Mouse (Mus musculus): Measurements from ENCODE around the gene Malsu1. TPM values are rescaled to one million over a fixed set of nuclear protein-coding genes. Genes with fewer than 3 reads are reported as not detected.

The Malsu1 gene
- total RNA-seq (2021), result 10 to 100 TPM; 24.5 to 34.2 TPM
- long read RNA-seq, transcript Malsu1-203 (4 exons, 2,819 nt), result major isoform, 17 of 34 reads
- long read RNA-seq, transcript Malsu1-202 (3 exons, 2,587 nt), result minor isoform, 10 of 34 reads
- long read RNA-seq, partial matches to known transcripts, result 3 of 34 reads
- long read RNA-seq, other reads (novel, unspliced or antisense), result 4 of 34 reads

DNA sequence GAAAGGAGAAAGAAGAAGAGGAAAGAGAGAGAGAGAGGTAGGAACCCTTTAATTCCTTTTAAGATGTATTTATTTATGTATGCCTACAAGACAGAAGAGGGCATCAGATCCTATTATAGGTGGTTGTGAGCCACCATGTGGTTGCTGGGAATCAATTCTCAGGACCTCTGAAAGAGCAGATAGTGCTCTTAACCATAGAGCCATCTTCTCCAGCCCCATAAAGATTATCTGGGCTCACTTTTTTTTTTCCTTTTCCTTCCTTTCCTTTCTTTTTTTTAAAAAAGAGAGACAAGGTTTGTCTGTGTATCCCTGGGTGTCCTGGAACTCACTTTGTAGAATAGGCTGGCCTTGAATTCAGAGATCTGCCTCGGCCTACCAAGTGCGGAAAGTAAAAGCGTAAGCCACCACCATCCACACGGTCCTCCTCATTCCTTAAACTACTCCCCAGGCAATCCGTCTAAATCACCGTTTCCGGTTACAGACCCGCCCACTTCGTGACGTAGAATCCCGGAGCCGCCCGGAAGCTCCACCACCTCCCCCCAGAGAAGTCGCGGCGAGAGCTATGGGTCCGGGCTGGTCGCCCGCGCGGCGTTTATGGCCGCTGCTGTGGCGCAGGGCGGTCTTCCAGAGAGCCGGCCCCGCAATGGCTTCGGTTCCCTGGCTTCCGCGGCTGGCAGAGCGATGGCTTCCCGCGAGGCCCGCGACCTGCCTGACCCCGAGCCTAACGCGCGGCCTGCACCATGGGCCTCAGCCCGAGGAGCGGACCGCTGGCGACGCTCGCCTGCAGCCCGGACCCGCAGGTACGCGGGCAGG, at the start of gene Malsu1:
TSS of gene Malsu1 (plus strand) at position 492 of the 813 bp plus-strand sequence.
- peak; percentile 94 to 95 for DNase-seq (ENCODE audit: low spot score in 2 of 2)

DNA sequence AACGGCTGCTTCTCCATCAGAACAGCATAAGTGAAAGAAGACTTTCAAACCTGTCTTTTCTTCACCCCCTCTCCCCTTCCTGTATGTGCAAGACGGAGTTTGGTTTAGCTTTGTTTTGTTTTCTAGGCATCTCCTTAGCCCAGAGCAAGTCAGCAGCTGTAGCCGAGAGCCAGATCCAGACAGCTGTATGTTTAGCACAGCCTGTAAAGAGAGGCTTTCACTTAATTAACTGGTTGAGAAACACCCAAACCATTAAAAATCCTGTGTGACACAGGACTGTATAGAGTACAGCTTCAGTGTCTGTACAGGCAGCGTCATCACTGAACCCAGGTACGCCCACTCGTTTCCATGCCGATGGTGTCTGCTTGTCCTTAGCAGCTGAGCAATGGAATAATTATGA, 48.3 kb upstream of the Malsu1 start:
- no peak for DNase-seq (ENCODE audit: low spot score in 2 of 2)

DNA sequence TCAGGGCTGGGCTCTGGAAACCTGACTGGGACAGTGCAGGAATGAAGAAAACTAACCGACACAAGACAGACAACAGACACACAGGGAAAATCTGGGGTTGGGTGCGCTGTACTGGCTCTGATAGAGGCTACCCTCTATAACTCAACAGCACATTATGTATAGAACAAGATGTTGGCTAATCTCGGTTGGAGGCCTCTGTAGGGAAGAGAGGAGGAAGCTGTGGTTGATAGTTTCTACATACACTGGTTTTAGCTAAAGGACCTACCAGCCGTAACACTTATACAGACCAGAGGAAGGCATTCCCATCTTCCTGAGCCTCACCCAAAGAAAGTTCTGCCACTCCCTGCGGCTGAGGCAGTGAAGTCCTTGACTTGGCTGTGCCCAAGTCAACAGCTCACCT, 47.1 kb upstream of the Malsu1 start:
- DNase-seq (ENCODE audit: low spot score in 2 of 2), result no peak

DNA sequence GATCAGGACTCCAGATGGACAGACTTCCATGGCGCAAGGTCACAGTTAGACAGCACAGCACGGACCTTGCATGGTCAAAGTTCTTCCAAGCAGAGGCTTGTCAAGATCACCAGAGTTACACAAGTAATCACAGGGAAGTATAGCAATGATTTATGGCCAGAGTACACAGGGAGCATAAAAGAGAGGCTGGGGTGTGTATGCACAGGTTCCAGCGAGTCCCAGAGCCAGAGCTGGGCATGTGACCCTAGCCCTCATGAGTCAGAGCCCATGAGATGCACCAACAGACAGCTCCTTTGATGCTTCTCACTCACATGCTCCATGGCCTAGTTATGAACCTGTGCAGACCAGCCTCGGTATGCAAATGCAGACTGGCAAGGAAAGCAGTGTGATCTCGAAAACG, 45.6 kb upstream of the Malsu1 start:
- no peak for DNase-seq (ENCODE audit: low spot score in 2 of 2)

DNA sequence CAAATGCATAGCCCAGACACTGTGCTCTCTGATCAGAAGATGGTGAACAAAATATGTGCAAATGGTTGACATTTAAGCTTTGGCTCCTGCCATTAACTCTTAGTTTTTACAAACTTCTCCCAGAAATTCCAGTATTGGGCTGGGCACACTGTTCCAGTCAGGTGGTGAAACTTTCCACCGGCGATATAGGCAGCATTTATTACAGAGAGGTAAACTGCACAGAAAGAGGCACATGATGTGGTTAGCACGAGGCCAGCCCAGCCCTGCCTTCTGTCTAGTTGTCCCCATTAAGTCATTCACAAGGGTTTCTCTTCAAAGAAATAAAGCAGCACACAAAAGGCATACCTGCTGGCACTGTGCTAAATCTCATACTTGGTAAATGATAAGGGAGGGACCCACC, 44.9 kb upstream of the Malsu1 start:
- no peak for DNase-seq (ENCODE audit: low spot score in 2 of 2)

DNA sequence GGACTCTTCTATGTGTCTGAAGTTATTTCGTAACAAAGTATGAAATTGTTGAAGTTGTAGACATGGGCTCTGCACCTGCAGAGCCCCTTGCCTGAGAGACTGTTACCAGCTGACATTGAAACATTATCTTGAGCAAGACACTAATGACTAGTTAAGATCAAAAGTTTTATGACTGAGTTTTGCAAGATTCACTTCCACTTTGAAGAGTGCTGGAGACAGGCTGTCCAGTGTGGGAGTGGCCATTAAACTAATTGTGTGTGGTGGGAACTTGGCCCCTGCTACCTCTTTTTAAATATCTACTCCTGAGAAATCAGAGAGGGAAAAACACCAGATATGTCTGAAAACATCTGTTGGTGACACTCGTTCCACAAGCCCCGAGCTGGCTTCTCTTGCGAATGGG, 42.4 kb upstream of the Malsu1 start:
- no peak for DNase-seq (ENCODE audit: low spot score in 2 of 2)

DNA sequence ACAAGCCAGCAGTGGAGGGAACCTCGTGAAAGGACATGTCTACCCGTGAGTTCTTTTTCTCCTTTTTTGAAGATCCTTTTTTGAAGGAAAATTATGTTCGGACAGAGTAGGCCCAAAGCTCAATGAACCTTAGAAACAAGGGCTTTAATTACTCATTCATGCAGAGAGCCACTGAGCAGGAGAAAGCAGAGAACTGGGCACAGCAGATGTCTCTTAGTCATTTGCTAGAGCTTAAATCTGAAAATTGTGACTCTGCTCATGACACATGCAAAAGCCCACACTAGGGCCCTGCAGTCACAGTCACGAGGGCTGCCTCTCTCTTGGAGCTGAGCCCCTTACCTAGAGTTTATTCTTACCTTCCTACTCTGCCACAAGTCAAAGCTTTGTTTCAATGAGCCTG, 40.8 kb upstream of the Malsu1 start:
- DNase-seq (ENCODE audit: low spot score in 2 of 2), result no peak

DNA sequence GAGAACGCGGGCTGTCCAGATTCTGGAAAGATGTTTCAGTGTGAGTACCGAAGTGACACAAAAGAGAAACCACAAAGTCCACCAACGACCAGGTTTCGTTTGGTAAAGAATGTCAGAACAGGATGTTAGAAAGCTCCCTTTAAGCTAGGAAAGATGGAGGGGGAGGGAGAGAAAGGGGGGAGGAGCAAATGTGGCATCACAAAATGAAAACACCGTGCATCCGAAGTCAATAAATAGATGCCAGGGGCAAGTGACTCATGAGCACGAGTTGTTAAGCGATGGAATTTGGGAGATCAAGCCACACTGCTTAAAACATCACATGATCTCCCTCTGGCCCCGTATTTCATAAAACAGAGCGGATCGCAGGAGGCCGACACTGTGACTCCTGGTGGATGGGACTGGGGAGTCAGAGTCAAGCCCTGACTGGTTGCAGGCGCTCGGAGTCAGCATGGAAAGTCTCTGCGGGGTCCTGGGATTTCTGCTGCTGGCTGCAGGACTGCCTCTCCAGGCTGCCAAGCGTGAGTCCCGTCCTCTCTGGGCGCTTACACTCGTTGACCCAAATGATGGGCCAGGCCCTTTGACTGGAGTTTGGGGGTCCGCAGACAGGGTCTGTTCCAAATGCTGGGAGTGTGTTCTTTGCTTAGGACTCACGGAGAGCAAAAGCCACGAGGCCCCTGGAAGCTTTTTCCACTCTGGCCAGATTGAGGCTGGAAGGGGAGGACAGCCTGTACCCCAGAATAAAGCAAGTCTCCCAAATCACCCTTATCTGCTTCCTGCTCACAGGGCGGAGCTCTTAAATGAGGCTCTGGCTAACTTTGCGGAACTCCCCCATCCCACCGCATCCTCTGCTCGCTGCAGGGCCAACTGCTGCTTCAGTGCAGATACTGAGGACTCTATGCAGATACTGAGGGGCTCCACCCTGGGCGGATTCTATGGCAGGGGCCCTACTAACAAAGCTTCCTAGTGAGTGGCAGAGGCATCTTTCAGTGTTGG, 37.0 kb upstream of the Malsu1 start, which contains the start of gene Gpnmb:
TSS of gene Gpnmb (plus strand) at position 272 of the 993 bp plus-strand sequence.
- DNase-seq (ENCODE audit: low spot score in 2 of 2), result no peak

DNA sequence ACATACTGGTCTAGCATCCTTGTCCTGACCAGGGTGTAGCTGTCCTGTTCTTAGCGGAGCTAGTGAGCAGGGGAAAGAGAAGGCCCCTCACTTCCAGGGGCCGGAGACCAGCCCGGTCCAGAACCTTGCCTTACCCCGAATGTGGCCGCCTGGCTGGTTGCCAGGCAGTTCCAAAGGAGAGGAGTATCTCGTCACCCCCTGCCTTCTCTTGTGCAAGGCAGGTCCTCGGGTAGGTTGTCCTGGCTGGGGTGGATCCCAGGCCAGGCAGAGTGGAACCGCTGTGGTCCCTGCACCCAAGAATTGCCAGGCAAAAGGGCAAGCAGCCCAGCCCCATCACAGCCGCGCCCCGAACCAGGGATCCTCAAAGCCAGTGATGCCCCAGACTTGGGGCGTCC, 36.3 kb upstream of the Malsu1 start:
- no peak for DNase-seq (ENCODE audit: low spot score in 2 of 2)

DNA sequence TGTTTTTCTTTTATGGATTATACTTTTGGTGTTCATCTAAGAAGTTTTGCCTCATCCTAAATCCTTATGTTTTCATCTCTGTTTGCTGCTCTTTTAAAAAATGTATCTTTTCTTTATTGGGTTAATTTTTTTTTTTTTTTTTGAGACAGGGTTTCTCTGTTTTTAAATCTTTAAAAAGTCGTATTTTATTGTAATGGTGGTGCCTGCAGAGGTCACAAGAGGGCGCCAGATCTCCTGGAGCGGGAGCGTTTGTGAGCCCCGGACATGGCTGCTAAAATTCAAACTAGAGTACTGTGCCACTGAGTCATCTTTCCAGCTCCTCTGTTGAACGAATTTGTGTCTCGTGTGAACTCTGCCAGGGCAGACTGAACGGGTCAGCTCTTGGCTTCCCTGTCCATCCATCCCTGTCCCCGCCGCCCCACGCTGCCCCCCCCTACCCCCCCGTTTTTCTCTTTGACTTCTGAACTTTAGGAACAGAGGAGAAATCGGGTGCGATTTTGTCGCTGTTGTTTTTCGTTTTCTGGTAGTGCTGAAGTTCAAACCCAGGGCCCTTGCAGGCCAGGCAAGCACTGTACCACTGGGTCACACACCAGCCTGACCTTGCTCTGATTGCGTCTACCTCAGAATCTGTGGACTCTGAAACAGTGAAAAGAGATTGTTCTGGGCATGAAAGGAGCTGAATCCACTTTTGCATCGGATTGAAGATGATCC, 34.0 kb upstream of the Malsu1 start:
- peak; percentile 73 to 78 for DNase-seq (ENCODE audit: low spot score in 2 of 2)

DNA sequence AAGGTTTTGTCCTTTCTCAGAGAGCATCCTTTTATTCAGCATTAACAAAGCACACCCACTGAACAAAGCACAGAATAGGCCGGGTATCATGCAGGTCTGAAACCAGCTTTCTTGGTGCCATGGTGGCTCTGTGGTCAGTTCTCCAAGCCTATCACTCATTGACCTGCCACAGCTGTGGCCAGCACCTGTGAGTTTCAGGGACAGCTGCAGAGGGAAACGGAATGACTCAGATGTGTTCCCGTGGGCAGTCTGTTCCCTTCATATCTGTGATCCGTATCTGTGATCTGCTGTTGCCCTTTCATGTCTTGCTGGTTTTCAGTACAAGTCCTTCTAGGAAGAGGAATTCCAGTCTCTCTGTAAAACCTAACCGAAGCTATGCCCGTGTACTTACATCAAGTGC, 27.1 kb upstream of the Malsu1 start:
- DNase-seq (ENCODE audit: low spot score in 2 of 2), result no peak

DNA sequence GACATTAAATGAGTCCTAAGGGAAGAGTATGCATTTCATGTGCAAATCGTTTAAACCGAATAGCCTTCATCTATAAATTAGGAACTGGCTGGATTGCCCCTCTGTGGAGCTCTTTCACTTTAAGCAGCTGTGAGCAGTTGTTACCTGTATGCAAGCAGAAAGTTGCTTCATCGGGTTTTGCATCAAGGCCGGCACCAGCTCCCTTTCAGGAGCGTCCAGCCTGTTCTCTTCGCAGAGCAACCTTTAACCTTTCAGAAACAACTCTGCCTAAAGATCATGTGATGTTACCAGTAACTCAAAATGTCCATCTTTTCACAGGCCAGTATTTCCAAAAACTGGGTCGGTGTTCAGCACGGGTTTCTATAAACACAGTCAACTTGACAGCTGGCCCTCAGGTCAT, 26.6 kb upstream of the Malsu1 start:
- no peak for DNase-seq (ENCODE audit: low spot score in 2 of 2)

DNA sequence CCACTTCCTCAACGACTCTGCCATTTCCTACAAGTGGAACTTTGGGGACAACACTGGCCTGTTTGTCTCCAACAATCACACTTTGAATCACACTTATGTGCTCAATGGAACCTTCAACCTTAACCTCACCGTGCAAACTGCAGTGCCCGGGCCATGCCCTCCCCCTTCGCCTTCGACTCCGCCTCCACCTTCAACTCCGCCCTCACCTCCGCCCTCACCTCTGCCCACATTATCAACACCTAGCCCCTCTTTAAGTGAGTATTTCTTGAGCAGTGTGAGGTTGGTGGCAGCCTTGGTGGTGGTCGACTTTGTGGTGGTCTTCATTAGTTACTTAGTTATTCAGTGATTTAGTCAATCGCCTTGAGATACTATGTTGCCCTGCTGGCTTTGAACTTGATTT, 25.7 kb upstream of the Malsu1 start:
- no peak for DNase-seq (ENCODE audit: low spot score in 2 of 2)

DNA sequence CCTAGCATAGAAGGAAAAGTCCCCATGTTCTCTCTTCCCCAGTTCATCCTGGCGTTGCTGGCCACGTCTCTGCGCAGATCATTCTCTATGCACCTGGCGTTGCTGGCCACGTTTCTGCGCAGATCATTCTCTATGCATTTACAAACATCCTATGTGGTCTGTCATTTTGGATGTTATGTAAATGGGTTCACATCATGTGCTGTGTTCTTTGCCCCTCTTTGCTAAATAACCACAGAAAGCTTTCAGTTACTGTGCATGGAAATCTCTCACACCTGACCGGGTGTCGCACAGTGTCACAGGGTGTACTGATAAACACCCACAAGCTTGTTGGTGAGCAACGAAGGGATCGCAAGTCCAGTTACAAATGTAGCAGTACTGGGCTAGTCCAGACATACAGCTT, 25.2 kb upstream of the Malsu1 start:
- no peak for DNase-seq (ENCODE audit: low spot score in 2 of 2)

DNA sequence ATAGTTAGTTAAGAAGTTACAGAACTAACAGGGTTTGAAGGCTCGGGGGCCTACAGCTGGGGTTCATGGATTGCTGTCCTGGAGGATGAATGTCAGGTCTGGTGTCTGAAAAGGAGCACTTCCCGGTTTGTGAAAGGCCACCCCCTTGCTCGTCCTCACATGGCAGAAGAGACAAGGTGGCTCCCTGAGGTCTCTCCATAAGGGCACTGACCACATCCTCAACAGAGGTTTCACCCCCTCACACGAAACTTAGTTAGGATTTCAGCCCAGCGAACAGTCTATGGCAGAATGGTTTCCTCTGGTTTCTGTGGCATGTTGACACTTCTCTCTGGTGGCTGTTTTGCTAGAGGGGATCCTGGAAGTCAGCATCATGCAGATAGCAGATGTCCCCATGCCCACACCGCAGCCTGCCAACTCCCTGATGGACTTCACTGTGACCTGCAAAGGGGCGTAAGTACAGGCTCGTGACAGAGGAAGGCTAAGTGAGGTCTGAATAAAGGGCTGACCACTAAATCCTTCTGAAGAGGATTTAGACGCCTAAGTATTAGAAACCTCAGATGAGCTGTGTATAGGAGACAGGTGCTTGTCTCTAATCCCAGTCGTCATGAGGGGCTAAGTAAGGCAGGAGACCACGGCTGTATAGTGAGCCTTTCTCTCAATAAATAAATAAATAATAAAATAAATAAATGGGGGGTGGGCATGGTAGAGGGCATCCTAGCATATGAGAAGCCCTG, 22.8 kb upstream of the Malsu1 start:
- DNase-seq (ENCODE audit: low spot score in 2 of 2), result no peak

DNA sequence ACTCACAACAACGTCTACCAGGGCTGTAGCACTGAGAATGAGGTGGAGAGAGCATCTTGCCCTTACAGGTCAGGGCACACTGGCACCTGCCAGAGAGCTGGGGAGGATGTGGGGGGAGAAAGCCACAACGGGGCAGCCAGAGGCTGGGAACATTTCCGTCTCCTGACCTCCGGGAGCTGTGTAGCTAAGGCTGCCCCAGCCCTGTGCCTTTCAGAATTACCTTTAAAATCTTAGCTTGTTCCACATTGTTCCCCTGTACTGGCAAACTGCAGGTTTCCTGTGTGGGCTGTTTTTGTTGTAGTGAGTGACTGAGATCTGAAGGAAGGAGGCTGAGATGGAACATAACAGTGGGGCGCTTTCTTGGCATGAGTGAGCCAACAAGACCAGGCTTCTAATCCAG, 21.4 kb upstream of the Malsu1 start:
- DNase-seq (ENCODE audit: low spot score in 2 of 2), result no peak

DNA sequence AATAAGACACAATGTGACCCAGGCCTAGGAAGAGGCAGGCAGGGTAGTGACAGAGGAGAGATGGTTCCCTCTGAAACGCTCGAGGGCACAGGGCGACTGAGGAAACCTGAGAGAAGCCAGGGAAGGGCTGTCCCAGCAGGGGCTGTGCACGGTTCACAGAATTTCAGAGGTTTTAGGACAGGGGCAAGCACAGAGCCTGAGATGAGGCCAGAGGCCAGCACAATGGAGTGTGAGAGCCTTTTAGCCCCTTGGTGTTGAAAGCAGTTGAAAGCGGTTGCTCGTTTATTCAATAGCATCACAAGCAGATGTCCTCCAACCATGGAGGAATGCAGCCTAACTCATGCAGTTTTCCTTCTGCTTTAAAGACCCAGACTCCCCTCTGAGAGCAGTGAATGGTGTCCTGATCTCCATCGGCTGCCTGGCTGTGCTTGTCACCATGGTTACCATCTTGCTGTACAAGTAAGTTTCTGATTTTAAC, 18.3 kb upstream of the Malsu1 start:
- DNase-seq (ENCODE audit: low spot score in 2 of 2), result no peak

DNA sequence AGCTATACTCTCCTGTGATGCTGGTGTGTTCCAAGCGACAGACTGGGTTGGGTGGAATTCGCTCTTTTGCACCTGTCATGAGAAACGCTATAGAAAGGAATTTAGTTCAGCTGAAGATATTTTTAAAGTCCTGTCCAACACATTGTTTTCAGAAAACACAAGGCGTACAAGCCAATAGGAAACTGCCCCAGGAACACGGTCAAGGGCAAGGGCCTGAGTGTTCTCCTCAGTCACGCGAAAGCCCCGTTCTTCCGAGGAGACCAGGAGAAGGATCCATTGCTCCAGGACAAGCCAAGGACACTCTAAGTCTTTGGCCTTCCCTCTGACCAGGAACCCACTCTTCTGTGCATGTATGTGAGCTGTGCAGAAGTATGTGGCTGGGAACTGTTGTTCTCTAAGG, 17.6 kb upstream of the Malsu1 start:
- DNase-seq (ENCODE audit: low spot score in 2 of 2), result no peak

DNA sequence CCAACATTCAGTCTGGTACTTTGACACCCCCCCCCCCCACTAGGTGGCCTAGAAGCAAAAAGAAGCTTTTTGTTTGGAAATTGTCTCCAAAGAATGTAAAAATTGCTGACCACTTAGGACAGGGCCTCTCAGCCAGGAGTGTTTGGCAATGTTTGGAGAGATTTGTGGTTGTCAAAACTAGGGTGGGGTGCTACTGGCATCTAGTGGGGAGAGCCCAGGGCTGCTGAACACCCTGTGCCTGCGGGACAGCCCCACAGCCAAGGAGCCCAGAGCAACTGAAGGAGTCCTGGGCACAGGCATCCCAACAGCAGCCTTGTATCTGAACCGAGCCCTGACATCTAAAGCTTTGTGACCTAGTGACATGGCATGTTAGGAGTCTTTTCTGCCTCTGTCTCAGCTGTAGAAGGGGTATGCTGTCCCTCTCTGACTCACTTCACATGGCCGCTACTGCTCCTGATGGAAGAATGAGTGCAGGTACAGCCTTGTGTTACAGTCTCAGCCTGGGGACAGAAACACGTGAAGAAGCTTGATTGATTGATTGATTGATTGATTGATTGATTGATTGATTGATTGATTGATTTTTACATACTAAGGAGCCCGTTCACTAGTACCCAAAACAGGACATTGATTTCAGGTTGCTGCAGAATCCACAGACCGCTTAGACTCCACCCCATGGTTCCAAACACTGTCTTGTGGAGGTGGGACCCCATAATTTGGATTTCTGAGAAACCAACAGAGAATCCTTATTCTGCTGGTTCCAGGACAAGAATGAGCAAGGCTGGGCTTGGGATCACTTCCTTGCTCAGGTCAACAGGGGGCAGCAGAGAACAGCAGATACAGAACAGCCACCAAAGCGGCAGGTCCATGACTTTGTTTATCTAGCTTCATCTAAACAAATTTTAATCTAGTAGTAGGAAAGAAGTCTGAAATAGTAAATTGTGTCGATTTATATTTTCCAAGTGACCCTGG, 16.3 kb upstream of the Malsu1 start:
- peak; percentile 82 to 84 for DNase-seq (ENCODE audit: low spot score in 2 of 2)

All from layer of hippocampus, postnatal 10 days (tissue).